In the genomic region with DNA sequence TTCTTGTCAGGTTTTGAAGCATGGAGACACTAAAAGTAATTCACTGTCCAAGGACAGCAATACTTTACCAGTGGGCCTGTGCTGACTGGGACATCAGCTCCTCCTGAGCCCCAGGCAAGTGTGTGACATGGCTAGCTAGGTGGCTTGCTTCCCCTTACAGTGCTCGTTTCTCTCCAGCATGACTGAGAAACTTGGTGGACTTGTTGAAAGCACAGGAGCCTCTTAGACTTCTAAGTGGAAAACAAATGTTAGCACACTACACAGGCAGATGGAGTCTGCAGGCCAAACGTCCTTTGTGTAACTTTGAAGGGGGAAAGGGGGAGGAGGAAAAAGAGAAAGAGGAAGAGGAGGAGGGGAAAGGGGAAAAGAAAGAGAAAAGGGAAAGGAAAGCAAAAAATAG, we compare ENCODE assay signal across 20 mouse cellular contexts.
DNase-seq lines count a peak whose midpoint lies in the region; ATAC-seq lines count a peak whose summit lies in the region.
"Had no signal": no experiment of that assay in that cellular context is flagged by ENCODE, and none has a peak within 500 bp of the region (broad histone marks: within the 10 kb centered on the region; RNA-seq: fewer than 3 reads in every experiment).

No protein-coding gene starts in this region.

- H3K4me2 ChIP-seq in forebrain, embryonic 14.5 days (ENCODE audit: low read length) = no peak overlapping the region
- no peak overlapping the region for H3K4me2 ChIP-seq in heart, embryonic 13.5 days
- H3K4me2 ChIP-seq: hindbrain, embryonic 12.5 days; limb, embryonic 15.5 days; midbrain, embryonic 13.5 days had no signal

- H3K9me3 ChIP-seq in forebrain, embryonic 10.5 days = no peaks in the 10 kb centered on the region
- H3K9me3 ChIP-seq in forebrain, embryonic 14.5 days (replicated peaks; ENCODE audit: control insufficient read depth, low read length) = no peaks in the 10 kb centered on the region
- no peaks in the 10 kb centered on the region for H3K9me3 ChIP-seq in heart, embryonic 13.5 days
- H3K9me3 ChIP-seq: hindbrain, embryonic 12.5 days; limb, embryonic 15.5 days; midbrain, embryonic 13.5 days had no signal

- peaks cover 18% of the 10 kb centered on the region; the same call in 1 of the 2 replicates for H3K4me1 ChIP-seq in forebrain, embryonic 10.5 days
- peaks cover 10% of the 10 kb centered on the region for H3K4me1 ChIP-seq in forebrain, embryonic 14.5 days (ENCODE audit: control insufficient read depth, insufficient read depth, low read length)
- H3K4me1 ChIP-seq in heart, embryonic 13.5 days = peaks cover 50% of the 10 kb centered on the region
- H3K4me1 ChIP-seq in brown adipose tissue, adult 24 weeks (ENCODE audit: control insufficient read depth, insufficient read depth, insufficient read length, low read length) = peaks cover 19% of the 10 kb centered on the region
- H3K4me1 ChIP-seq: hindbrain, embryonic 12.5 days; midbrain, embryonic 13.5 days had no signal

- H3K4me3 ChIP-seq in forebrain, embryonic 10.5 days = no peak overlapping the region
- no peak overlapping the region for H3K4me3 ChIP-seq in forebrain, embryonic 14.5 days (ENCODE audit: low read depth, low read length)
- no peak overlapping the region for H3K4me3 ChIP-seq in heart, embryonic 13.5 days
- no peak overlapping the region for H3K4me3 ChIP-seq in brown adipose tissue, adult 24 weeks (ENCODE audit: insufficient read depth, low read depth, low read length)
- H3K4me3 ChIP-seq: hindbrain, embryonic 12.5 days; limb, embryonic 15.5 days; midbrain, embryonic 13.5 days had no signal

- intact Hi-C loops in heart, postnatal 10 days (cut with DNase I) = no loop called here

- no peak overlapping the region for H3K9ac ChIP-seq in forebrain, embryonic 14.5 days (ENCODE audit: low read length)
- H3K9ac ChIP-seq in heart, embryonic 13.5 days = peak overlapping the region; percentile 66
- H3K9ac ChIP-seq: hindbrain, embryonic 12.5 days; limb, embryonic 15.5 days; liver, embryonic 14.5 days; midbrain, embryonic 13.5 days had no signal

- DNase-seq in forebrain, embryonic 10.5 days (ENCODE audit: extremely low spot score, low spot score) = no peak
- DNase-seq in forebrain, embryonic 14.5 days (ENCODE audit: low spot score) = no peak
- DNase-seq in heart, postnatal 10 days = no peak
- peak; percentile 24 to 52 for DNase-seq in lung, adult 18-20 months
- no peak for DNase-seq in lung, postnatal 10 days
- DNase-seq in kidney, adult 8-10 months = no peak
- DNase-seq: cerebellum, adult 11 months; cerebellum, postnatal 10 days; kidney, adult 18-20 months; layer of hippocampus, adult 9-11 months; thymus, adult 2 months; thymus, postnatal 4 days had no signal

- 51% methylated on average over 2 of the region's 2 CpGs for WGBS in forebrain, embryonic 10.5 days
- WGBS in forebrain, embryonic 14.5 days = 43% methylated on average over 2 of the region's 2 CpGs
- 16% methylated on average over 2 of the region's 2 CpGs for WGBS in heart, embryonic 13.5 days

- H3K27ac ChIP-seq in forebrain, embryonic 10.5 days = 0 out of 2 replicates have a peak overlapping the region, but pooled peaks have one; percentile 53
- no peak overlapping the region for H3K27ac ChIP-seq in forebrain, embryonic 14.5 days (ENCODE audit: low read depth, low read length)
- H3K27ac ChIP-seq in heart, embryonic 13.5 days (replicated peaks) = peak overlapping the region; percentile 79
- H3K27ac ChIP-seq in brown adipose tissue, adult 24 weeks (replicated peaks; ENCODE audit: low read depth, low read length) = peak overlapping the region; percentile 42; the same call in 1 of the 2 replicates
- H3K27ac ChIP-seq: hindbrain, embryonic 12.5 days; kidney, postnatal 0 days; limb, embryonic 15.5 days; liver, embryonic 14.5 days; midbrain, embryonic 13.5 days; stomach, postnatal 0 days had no signal

- no peaks in the 10 kb centered on the region for H3K36me3 ChIP-seq in forebrain, embryonic 10.5 days (replicated peaks)
- H3K36me3 ChIP-seq in forebrain, embryonic 14.5 days (ENCODE audit: control insufficient read depth, insufficient read depth, low read length) = no peaks in the 10 kb centered on the region
- H3K36me3 ChIP-seq in heart, embryonic 13.5 days = 0 out of 2 replicates have a peak, but pooled peaks cover 3% of the 10 kb centered on the region
- H3K36me3 ChIP-seq: hindbrain, embryonic 12.5 days; limb, embryonic 15.5 days; midbrain, embryonic 13.5 days had no signal

- no peaks in the 10 kb centered on the region for H3K27me3 ChIP-seq in forebrain, embryonic 10.5 days (ENCODE audit: poor library complexity, severe bottlenecking)
- H3K27me3 ChIP-seq in forebrain, embryonic 14.5 days (replicated peaks; ENCODE audit: control insufficient read depth, insufficient read depth, low read length) = no peaks in the 10 kb centered on the region
- no peaks in the 10 kb centered on the region for H3K27me3 ChIP-seq in heart, embryonic 13.5 days (replicated peaks)
- H3K27me3 ChIP-seq: hindbrain, embryonic 12.5 days; limb, embryonic 15.5 days; midbrain, embryonic 13.5 days had no signal

- no peak for ATAC-seq in forebrain, embryonic 14.5 days
- ATAC-seq in heart, embryonic 13.5 days (ENCODE audit: extremely low read depth, insufficient number of reproducible peaks, low FRiP score, low TSS enrichment) = no peak
- ATAC-seq: midbrain, embryonic 13.5 days had no signal

Comparison
In these comparisons a context has a peak if more than half of its experiments do, and no peak if none do; other contexts are left out.
1. DNase-seq: peak in lung, adult 18-20 months (2 of 2); none in forebrain, embryonic 10.5 days (single experiment), forebrain, embryonic 14.5 days (single experiment), heart, postnatal 10 days (0 of 2), lung, postnatal 10 days (single experiment) and kidney, adult 8-10 months (0 of 2).